Mouse (Mus musculus): ENCODE data around the gene Spata21.

Spata21 gene

GRCm38 (mm10) chr4:141076761-141077506, 11.2 kb upstream of the Spata21 start:
- DNase-seq: no peak

- DNase-seq: peak; percentile 95
These were observed 10.2 kb upstream of the Spata21 start, which contains the start of gene Necap2 for GRCm38 (mm10) chr4:141077681-141078509. Gene Necap2, minus strand, starts transcription at chr4:141078357.

- no peak for DNase-seq
These were observed 9.5 kb upstream of the Spata21 start for GRCm38 (mm10) chr4:141078510-141079137.

DNA sequence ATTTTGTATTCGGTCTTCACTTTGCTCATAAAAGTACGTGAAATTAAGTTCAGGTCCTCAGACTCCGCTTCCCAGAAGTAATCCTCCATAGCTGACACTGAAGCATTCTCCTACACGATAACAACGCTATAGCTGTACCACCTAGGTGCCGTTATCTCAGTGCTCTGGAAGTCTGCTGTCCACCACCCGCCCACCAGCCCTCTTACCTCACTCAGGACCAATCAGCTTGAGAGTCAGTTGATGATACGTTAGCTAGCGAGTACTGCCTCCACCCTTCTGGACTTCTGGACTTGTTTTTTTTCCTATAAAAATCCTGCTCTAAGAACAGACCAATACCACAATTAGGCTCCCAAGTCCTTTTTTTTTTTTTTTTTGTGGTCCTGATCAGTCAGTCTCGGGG, 1.3 kb upstream of the Spata21 start:
- no peak for DNase-seq

GRCm38 (mm10) chr4:141088714-141089113, 581 bp downstream of the Spata21 start:
- DNase-seq: peak; percentile 42

DNA sequence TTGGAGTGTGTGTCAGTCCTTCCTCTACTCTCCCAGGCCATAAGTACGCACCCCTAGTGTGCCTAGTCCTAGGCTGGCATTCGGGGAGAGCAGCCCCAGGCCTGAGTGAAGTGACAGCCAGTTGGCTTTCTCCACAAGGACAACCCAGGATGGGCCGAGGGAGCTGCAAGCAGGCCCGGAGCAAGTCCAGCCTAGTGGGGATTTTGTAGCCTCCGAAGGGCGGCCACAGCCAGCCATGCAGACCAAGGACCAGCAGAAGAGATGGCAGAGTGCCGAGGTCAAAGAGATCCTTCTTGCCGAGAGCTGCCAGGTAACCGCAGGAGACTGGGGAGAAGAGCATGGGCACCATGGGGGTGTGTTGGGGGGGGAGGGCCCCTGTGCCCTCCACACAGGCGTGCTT, 6.9 kb downstream of the Spata21 start:
- DNase-seq: no peak

DNA sequence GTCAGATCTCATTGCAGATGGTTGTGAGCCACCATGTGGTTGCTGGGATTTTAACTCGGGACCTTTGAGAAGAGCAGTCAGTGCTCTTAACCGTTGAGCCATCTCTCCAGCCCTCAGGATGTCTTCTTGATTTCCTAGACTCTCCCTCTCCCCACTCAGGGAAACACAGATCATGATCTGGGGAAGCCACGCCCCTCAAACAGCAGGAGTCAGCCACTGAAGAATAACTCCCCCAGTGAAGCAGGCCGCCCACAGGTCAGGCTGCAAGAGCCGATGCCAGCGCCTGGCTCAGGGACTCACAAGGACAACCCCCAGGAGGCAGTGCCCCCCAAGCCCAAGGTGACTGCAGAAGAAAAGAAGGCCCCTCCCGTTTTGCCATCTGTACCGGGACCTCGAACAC, 8.6 kb downstream of the Spata21 start:
- DNase-seq: no peak

- DNase-seq: no peak
These were observed 10.8 kb downstream of the Spata21 start for GRCm38 (mm10) chr4:141098935-141099334.

GRCm38 (mm10) chr4:141099956-141100355, 11.8 kb downstream of the Spata21 start:
- no peak for DNase-seq

DNA sequence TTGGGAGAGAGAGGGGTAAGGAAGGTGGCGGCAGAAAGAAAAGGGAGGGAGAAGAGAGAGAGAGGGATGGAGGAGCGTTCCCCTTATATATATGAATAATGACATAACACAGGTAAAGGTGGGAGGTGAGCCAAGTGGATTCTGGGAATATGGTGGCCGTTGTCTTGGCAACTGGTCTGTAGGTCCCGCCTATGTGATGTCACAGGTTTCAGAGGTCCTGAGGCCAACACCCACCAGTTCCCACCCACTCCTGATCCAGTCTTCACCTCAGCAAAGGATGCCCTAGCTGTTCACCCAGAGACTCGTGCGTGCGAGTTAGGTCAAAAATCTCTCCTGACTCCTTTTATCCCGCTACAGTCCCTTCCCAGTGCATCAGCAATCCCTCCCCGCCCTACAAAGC, 13.2 kb downstream of the Spata21 start:
- DNase-seq: no peak

DNA sequence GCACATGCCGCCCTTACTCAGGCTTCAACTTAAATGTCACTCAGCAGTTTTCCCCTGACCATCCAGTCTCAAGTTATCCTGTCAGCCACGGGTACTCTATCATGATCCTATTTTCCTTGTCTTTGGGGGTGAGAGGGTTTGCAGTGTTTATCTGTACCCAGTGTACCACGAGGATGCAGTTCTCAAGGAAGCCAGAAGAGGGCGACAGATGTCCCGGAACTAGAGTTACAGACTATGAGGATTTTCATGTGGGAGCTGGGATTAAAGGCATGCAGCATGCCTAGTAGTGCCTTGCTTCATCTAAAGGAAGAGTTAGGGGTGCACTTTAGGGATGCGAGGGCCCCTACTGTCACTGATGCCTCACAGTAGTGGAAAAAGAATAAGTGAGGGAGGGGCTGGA, 13.7 kb downstream of the Spata21 start:
- no peak for DNase-seq

GRCm38 (mm10) chr4:141106526-141107183, 18.5 kb downstream of the Spata21 start:
- DNase-seq: no peak

GRCm38 (mm10) chr4:141108196-141108732, 20.1 kb downstream of the Spata21 start:
- DNase-seq: no peak

DNA sequence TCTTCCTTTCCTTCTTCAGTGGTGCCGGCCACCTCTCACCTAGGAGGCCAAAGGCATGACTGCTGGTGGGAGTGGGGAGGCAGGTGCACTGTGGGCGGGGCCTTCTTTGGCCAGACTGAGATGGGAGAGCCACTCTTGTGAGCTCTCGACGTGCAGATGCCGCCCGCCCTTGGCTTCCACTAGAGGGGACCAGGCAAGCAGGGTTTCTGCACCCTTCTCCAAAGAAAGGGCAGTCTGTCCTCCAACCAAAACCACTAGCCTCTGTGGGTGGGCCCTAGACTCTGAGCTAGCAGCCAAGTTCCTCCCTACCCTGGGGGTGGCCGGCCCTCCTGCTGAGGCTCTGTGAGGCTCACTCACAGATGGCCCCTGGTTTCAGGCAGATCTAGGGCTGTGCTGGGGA, 25.7 kb downstream of the Spata21 start:
- DNase-seq: no peak

DNA sequence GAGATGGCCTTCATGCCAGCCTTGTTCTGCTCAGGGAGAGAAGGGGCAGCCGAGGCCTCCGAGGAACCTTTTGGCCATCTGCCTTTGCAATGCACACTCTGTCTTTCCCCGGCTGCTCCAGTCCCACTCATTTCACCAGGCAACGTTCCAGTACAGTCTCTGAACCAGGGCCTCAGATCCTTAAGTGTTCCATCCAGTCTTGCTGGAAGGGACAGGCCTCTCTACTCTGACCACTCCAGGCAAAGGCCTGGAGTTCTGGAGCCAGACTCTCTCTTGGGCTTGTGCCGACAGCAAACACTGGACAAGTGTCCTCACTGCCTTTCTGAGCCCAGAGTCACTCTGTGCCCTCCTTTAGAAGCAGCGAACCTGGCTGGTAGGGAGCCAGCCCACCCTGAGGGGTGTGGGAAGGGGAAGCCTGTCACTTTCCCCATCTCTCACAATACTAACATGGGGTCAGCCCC, 26.4 kb downstream of the Spata21 start:
- peak; percentile 69 for DNase-seq

DNA sequence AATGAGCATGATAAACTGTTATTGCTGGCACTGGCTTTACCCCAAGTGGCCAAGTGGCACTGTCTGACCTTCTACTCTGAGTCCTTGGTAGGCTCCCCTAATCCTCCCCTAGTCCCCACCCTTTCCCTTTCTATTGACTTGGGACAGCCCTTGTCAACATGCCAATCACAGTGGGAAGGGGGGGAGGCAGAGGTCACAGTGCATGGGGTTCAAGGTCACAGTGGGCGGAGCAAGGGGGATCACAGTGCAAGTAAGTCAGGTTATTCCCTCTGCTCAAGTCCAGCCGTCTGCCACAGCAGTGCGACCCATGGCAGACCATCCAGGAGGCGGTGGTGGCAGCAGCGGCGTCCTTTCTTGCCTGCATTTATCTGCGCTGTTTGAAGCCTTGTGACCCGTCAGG, 27.3 kb downstream of the Spata21 start:
- DNase-seq: no peak

DNA sequence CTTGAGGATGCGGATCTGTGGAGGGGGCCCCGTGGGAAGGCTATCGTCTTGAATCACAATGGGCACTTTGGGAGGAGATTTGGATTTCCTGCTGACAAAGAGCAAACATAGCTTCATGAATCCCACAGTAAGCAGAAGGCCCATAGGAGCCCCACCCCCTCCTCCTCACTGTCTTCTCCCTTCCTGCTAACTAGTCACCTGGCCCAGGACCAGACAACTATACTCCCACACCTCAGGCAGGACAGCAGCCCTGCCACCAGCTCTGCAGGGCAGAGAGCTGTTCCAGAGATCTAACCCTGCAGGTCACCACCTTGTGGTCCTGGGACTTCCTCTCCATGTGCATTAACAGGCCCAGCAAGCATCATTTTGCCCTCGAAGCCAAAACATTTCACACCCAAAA, 30.6 kb downstream of the Spata21 start:
- no peak for DNase-seq

GRCm38 (mm10) chr4:141120700-141121099, 32.6 kb downstream of the Spata21 start:
- DNase-seq: peak; percentile 56

DNA sequence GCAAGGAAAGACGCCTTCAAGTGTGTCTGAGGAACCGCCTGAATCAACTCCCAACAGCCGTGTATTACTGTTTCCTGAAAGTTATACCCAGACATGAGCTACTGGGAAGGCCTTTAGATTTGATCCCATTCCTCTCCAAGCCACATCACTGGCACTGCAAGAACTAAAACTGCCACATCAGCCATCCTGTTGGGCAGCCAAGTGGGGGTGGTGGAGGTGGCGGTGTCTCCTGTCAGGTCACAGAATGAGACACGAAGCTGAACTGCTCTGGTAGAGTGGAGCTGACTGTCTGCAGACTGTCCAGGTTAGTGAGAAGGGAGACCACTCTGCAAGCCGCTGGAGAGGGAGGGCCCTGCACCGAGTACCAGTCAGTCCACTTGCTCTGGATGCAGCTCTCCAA, 34.5 kb downstream of the Spata21 start:
- no peak for DNase-seq

- no peak for DNase-seq
These were observed 34.9 kb downstream of the Spata21 start for GRCm38 (mm10) chr4:141123065-141123464.

GRCm38 (mm10) chr4:141129190-141129710, 41.1 kb downstream of the Spata21 start:
- no peak for DNase-seq

DNA sequence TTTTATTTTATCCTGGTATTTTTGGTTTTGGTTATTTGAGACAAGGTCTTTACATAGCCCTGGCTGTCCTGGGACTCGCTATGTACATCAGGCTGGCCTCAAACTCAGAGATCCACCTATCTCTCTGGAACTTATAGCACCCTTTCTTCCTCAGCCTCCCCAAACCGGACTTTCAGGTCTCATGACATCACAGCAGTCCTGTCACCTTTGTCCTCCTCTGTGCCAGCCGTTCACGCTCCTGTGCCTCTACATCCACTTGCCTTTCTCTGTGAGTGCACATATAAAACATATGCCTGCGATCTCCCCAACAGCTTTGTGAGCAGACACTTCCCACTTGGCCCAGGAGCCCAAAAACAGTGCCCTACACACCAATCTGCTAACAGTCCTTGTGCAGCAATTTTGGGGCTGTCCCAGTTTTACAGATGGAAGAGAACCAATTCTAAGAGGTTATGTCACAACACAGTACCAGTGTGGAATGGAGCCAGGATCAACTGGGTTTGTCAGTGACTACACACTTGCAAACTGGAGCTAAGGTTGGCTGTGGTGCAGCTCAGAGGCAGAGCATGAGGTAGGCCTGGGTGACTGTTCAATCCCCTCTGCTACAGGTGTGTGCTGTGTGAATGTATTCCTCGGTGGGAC, 42.7 kb downstream of the Spata21 start:
- peak; percentile 73 for DNase-seq
